Mouse (Mus musculus): ENCODE data around the gene Gclc. TPM values are rescaled to one million over a fixed set of nuclear protein-coding genes. Genes with fewer than 3 reads are reported as not detected.

Gene Gclc
- polyA plus RNA-seq, 1 experiment from 2014 or later: 15.4 TPM

DNA sequence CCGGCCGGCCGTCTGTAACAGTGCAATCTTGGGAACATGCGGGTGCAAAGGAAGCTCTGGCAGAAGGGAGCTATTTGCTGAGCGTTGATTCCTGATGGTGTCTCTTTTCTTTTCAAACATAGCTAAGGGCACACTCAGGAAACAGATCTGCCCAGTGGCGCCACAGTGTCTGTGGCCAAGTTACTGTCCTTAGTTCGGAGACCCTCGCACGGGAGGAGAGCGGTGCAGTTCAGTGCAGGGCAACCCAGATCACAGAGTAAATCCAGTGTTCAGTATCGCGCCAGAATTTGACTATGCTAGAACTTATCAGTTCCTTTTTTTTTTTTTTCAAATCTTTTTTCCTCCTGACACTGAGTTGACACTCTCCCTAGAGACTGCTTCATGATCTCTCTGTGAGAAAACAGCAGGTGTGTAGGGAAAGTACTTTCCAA lies 3.2 kb upstream of the Gclc start:
- under 1% methylated on average over 12 of the region's 12 CpGs for WGBS
- H3K4me1 ChIP-seq: peaks cover 6% of the 10 kb centered on the region; the same call in 1 of the 2 replicates
- no peaks in the 10 kb centered on the region for H3K36me3 ChIP-seq
- H3K27me3 ChIP-seq (ENCODE audit: insufficient read depth, poor library complexity, severe bottlenecking): no peaks in the 10 kb centered on the region
- no peak for DNase-seq (ENCODE audit: low spot score)
- peak overlapping the region; percentile 94 for H3K27ac ChIP-seq
- H3K9me3 ChIP-seq: no peaks in the 10 kb centered on the region
- H3K4me3 ChIP-seq: peak overlapping the region; percentile 69

DNA sequence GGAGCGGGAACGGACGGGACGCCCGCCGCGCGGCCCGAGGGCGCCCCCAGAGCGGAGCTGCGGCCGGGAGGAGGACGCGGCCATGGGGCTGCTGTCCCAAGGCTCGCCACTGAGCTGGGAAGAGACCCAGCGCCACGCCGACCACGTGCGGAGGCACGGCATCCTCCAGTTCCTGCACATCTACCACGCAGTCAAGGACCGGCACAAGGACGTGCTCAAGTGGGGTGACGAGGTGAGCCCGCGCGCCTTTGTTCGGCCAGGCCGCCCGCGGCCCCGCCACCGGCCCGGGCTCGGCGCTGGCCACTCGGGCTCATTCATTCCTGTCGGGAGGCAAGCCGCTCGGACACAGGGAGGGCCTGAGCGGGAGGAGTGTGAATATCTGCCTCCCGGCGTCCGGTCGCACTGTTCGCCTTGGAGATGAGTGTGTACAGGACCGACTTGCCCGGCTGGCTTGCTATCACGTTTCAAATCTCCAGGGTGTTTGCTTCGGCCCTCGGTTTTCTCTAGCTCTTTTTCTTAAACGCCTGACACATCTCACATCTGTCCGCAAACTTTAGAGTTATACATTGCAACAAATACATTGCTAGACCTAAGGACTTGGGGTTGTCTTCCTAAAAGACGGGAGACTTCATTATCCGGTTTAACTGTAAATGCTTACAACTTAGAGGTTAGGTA lies 530 bp downstream of the Gclc start:
- peak overlapping the region; percentile 94 for H3K27ac ChIP-seq
- H3K36me3 ChIP-seq: no peaks in the 10 kb centered on the region
- H3K9me3 ChIP-seq: no peaks in the 10 kb centered on the region
- peaks cover 6% of the 10 kb centered on the region for H3K4me1 ChIP-seq
- H3K27me3 ChIP-seq (ENCODE audit: insufficient read depth, poor library complexity, severe bottlenecking): no peaks in the 10 kb centered on the region
- H3K4me3 ChIP-seq: peak overlapping the region; percentile 80
- under 1% methylated on average over 56 of the region's 57 CpGs for WGBS
- DNase-seq (ENCODE audit: low spot score): peak; percentile 92

DNA sequence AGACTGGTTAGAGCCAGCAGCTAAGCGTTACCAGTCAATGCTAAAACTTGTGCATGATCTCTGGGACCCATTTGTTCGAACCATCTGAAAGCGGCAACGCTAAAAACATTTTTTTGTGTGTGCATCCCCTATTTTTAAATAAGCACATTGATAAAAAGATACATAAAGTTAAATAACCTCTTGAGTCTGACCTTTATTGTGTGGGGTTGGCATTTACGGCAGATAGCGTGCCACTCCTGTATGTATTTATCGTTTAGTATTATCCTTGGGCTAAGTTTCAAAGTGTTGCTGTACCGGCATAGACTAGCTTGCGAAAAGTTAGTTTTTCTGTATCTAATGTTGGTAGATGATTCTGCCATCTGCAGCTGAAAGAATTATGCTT lies 1.1 kb downstream of the Gclc start:
- H3K4me1 ChIP-seq: peaks cover 4% of the 10 kb centered on the region; the same call in 1 of the 2 replicates
- peak overlapping the region; percentile 94 for H3K27ac ChIP-seq
- DNase-seq (ENCODE audit: low spot score): peak; percentile 41
- H3K27me3 ChIP-seq (ENCODE audit: insufficient read depth, poor library complexity, severe bottlenecking): no peaks in the 10 kb centered on the region
- H3K4me3 ChIP-seq: peak overlapping the region; percentile 80
- 17% methylated on average over 9 of the region's 9 CpGs for WGBS
- no peaks in the 10 kb centered on the region for H3K36me3 ChIP-seq
- H3K9me3 ChIP-seq: no peaks in the 10 kb centered on the region

DNA sequence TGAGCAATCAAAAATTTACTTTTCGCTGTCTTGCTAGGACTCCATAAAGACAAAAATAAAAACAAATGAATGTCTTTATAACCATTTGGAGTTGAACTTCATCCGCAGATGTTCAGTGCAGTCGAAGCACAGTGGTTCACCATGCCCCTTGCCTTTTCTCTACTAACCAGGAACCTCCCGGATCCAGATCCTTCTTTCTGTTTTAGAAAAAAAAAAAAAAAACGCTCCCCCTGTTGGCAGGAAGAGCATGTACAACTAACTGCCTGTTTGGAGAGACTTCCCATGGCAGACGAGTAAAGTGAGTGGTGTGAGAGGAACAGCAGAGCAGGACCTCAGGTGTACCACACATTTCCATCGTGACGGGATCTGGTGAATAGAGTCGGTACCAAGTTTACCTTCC lies 1.7 kb downstream of the Gclc start:
- peaks cover 4% of the 10 kb centered on the region; the same call in 1 of the 2 replicates for H3K4me1 ChIP-seq
- DNase-seq (ENCODE audit: low spot score): peak; percentile 74
- H3K36me3 ChIP-seq: no peaks in the 10 kb centered on the region
- H3K27ac ChIP-seq: no peak overlapping the region
- H3K27me3 ChIP-seq (ENCODE audit: insufficient read depth, poor library complexity, severe bottlenecking): no peaks in the 10 kb centered on the region
- 29% methylated on average over 9 of the region's 9 CpGs for WGBS
- H3K9me3 ChIP-seq: no peaks in the 10 kb centered on the region
- peak overlapping the region; percentile 80 for H3K4me3 ChIP-seq

DNA sequence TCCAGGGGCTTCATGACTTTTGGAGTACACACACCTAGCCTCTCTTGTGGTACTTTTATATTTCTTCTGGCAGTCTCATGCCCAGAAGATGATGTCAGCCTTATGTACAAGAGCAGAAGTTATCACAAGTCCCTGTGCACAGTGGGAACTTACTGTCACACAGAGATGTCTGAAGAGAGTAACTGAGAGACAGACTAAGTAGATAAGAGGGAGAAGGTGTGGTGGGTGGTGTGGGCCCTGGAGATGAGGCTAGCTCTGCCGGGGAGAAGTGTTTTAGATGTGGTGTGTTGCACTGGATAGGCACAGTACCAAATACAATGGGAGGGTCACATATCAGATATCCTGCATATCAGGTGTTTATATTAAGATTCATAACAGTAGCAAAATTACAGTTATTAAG lies 3.0 kb downstream of the Gclc start:
- Histone ChIP-seq H3K9me3 (no peaks in the 10 kb centered on the region), H3K4me3 (no peak overlapping the region), H3K4me1 (peaks cover 4% of the 10 kb centered on the region; the same call in 1 of the 2 replicates), H3K27ac (no peak overlapping the region), H3K27me3 (ENCODE audit: insufficient read depth, poor library complexity, severe bottlenecking) (no peaks in the 10 kb centered on the region), H3K36me3 (no peaks in the 10 kb centered on the region)
- 44% methylated on average over 1 of the region's 1 CpGs for WGBS
- DNase-seq (ENCODE audit: low spot score): peak; percentile 75

DNA sequence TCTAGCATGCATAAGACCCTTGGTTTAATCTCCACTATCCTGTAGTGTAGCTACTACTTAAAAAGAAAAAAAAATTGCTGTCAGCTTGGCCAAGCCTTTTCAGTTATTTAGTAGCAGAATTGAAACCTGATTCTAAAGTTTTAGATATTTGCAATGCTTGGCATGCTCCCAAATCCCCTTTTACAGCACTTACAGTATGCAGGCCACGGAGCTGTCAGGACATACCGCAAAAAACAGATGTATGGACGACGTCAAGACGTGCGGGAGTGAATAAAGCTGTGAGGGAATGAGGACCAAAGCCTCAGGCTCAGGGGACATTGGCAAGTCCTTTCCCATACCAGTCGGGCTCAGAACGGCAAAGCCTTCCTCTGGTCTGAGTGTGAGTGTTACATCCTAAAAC lies 4.1 kb downstream of the Gclc start:
- Histone ChIP-seq H3K36me3 (peaks cover 5% of the 10 kb centered on the region), H3K27ac (no peak overlapping the region), H3K9me3 (no peaks in the 10 kb centered on the region), H3K27me3 (ENCODE audit: insufficient read depth, poor library complexity, severe bottlenecking) (no peaks in the 10 kb centered on the region), H3K4me3 (no peak overlapping the region), H3K4me1 (peaks cover 4% of the 10 kb centered on the region; the same call in 1 of the 2 replicates)
- peak; percentile 60 for DNase-seq (ENCODE audit: low spot score)
- 76% methylated on average over 8 of the region's 8 CpGs for WGBS

DNA sequence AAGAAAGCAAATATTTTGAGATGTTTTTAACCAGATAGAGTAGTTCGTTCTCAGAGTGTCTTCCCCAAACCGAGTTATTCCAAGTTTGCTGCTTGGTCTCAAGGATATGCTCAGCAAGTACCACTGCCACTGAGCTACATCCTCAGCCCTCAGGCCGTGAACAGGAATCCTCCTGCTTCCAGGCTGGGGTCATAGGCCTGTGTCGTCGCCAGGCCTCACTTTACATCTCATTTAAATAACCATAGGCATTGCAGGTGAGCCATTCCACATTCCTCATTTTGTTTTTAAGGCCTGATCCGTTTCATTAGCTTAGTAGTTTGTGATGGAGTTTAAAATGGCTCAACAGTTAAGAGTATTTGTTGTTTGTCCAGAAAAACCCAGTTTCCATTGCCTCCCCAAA lies 4.8 kb downstream of the Gclc start:
- no peaks in the 10 kb centered on the region for H3K9me3 ChIP-seq
- WGBS: 77% methylated on average over 6 of the region's 6 CpGs

DNA sequence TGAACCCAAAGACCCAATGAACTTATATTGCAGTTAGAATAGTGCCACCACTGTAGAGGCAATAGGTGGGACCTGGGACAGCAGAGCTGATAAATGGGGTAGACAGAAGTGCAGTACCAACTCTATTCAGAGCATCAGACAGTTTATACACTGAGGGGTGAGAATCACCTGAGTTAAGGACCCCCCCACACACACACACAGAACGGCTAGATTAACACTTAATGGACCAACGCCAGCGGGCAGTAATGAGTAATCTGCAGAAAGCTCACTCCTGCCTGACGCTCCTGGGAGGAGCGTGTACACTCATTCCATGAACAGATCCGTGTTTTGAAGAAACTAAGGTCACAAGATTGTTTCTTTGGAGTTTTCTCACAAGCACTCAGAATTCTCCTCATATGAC lies 5.4 kb downstream of the Gclc start:
- Histone ChIP-seq H3K4me3 (no peak overlapping the region), H3K27me3 (ENCODE audit: insufficient read depth, poor library complexity, severe bottlenecking) (no peaks in the 10 kb centered on the region), H3K9me3 (no peaks in the 10 kb centered on the region), H3K27ac (no peak overlapping the region), H3K4me1 (peaks cover 4% of the 10 kb centered on the region; the same call in 1 of the 2 replicates), H3K36me3 (peaks cover 14% of the 10 kb centered on the region)
- WGBS: 87% methylated on average over 6 of the region's 6 CpGs
- DNase-seq (ENCODE audit: low spot score): peak; percentile 24

More for the DNA sequence above, 4.8 kb downstream of the Gclc start:
- Histone ChIP-seq H3K27ac (no peak overlapping the region), H3K4me3 (no peak overlapping the region), H3K27me3 (ENCODE audit: insufficient read depth, poor library complexity, severe bottlenecking) (no peaks in the 10 kb centered on the region), H3K36me3 (peaks cover 10% of the 10 kb centered on the region), H3K4me1 (peaks cover 4% of the 10 kb centered on the region; the same call in 1 of the 2 replicates)
- DNase-seq (ENCODE audit: low spot score): peak; percentile 65

DNA sequence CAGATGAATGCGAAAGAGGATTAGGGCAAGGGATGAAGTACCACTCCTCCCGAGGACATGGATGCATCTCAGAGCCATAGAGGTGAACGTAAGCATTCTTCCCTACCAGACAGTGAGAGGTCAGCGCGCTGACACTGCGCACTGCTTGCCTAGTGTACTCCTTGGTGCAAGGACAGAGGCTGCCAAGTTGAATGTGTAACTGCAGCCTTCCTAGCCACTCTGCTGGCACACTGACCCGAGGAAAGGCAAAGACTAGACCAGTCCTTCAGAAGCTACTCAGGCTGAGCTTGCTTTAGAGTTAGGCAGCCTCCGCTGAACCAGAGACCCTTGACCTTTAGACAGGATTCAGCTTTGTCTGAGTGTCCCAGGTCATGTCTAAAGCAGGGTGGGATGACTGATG lies 11.9 kb downstream of the Gclc start:
- Histone ChIP-seq H3K4me3 (no peak overlapping the region), H3K36me3 (peaks cover 20% of the 10 kb centered on the region), H3K27ac (no peak overlapping the region), H3K4me1 (peaks cover under 1% of the 10 kb centered on the region; the same call in 1 of the 2 replicates), H3K27me3 (ENCODE audit: insufficient read depth, poor library complexity, severe bottlenecking) (no peaks in the 10 kb centered on the region), H3K9me3 (no peaks in the 10 kb centered on the region)
- no peak for DNase-seq (ENCODE audit: low spot score)
- 89% methylated on average over 8 of the region's 8 CpGs for WGBS

DNA sequence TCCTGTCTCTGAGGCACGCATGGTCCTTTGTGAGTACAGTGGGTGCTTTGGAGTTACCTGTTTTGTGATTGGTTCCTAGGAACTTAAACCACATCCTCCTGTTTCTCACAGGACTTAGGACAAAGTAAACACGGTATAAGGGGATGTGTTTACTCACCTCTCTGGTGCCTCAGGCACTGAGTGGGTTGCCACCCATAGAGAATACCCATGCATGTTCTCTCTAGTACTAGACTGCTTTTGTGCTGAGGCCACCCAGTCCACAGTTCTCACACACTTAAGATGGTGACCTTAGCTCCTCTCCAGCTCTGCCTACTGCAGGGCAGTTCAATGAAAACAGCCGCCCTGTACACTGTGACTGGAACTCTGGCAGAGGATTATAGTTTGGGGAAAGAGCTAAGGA lies 12.4 kb downstream of the Gclc start:
- Histone ChIP-seq H3K27ac (no peak overlapping the region), H3K27me3 (ENCODE audit: insufficient read depth, poor library complexity, severe bottlenecking) (no peaks in the 10 kb centered on the region), H3K4me1 (peaks cover 6% of the 10 kb centered on the region), H3K9me3 (no peaks in the 10 kb centered on the region), H3K4me3 (no peak overlapping the region), H3K36me3 (peaks cover 20% of the 10 kb centered on the region)
- WGBS: 82% methylated on average over 3 of the region's 3 CpGs
- no peak for DNase-seq (ENCODE audit: low spot score)

DNA sequence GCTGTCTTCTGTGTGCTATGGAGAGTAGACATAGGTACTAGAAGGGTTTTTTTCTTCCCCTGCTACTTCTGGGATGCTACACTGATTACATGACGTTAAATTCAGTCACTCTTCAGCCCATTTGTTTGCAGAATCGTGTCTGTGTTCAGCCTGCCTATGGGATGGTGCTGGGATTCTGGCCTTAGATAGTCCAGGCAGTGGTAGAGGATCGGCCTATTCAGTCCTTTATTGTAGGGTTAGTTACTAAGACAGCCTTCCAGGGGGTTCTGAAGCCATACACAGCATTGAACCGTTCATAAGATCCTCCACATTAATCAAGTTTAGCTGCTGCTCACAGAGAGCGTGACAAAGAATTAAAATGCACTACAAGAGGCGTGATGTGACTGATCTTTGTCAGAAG lies 16.6 kb downstream of the Gclc start:
- Histone ChIP-seq H3K4me3 (no peak overlapping the region), H3K36me3 (peaks cover 14% of the 10 kb centered on the region; the same call in 1 of the 2 replicates), H3K4me1 (peaks cover 8% of the 10 kb centered on the region), H3K9me3 (no peaks in the 10 kb centered on the region), H3K27me3 (ENCODE audit: insufficient read depth, poor library complexity, severe bottlenecking) (no peaks in the 10 kb centered on the region), H3K27ac (no peak overlapping the region)
- no peak for DNase-seq (ENCODE audit: low spot score)
- WGBS: 80% methylated on average over 6 of the region's 6 CpGs

DNA sequence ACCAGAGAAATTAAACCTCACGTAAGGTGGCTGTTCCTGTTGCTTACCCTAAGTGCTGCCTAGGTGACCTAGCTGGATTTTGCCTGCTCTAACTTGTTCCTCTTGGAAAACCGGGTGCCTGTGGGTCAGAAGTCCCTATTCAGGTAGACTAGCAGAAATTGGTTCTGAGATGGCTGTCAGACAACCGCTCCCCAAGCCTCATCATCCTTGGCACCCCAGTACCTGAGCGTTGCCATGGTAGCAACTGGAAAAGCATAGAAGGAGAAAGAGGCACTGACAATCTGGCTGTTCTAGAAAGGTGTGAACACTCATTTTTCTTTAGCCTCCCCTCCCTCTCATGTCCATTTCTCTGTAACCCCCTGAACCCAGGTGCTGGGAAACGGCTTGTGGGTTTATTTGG lies 17.0 kb downstream of the Gclc start:
- Histone ChIP-seq H3K27me3 (ENCODE audit: insufficient read depth, poor library complexity, severe bottlenecking) (no peaks in the 10 kb centered on the region), H3K9me3 (no peaks in the 10 kb centered on the region), H3K4me3 (no peak overlapping the region), H3K4me1 (peaks cover 8% of the 10 kb centered on the region), H3K36me3 (peaks cover 16% of the 10 kb centered on the region), H3K27ac (no peak overlapping the region)
- WGBS: 88% methylated on average over 5 of the region's 5 CpGs
- no peak for DNase-seq (ENCODE audit: low spot score)

DNA sequence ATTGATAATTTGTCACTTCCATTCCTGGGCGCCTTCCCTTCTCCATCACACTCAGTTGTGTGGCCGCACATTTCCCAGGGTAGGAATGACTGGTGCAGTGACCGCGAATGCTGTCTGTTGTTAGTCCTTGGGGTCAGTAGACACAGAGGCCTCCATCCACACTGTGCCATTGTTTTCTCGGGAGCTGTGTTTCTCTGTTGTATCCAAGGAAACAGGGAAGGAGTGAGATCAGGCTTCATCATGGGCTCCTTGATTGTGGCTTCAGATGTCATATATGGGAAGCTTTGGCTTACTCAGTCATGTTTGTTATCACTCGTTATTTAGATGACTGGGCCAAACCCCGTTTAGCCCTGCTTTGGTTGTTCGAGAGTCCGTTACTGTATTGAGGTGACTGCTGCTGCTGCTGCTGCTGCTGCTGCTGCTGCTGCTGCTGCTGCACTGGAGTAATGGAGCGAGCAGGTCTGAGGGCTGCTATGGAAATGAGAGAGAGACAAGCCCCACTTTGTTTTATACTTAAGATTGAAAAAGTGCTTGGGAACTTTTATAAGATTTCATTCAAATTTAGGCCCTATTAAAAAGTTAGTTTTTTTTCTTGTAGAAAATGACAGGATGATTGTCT lies 17.5 kb downstream of the Gclc start:
- peaks cover 8% of the 10 kb centered on the region for H3K4me1 ChIP-seq
- H3K36me3 ChIP-seq: peaks cover 20% of the 10 kb centered on the region
- no peaks in the 10 kb centered on the region for H3K27me3 ChIP-seq (ENCODE audit: insufficient read depth, poor library complexity, severe bottlenecking)
- H3K9me3 ChIP-seq: no peaks in the 10 kb centered on the region
- 74% methylated on average over 10 of the region's 10 CpGs for WGBS
- no peak for DNase-seq (ENCODE audit: low spot score)
- H3K4me3 ChIP-seq: no peak overlapping the region
- no peak overlapping the region for H3K27ac ChIP-seq
